Mouse (Mus musculus) hindbrain, embryonic 16.5 days (tissue): ENCODE measurements around the gene Adamts8. TPM values are rescaled to one million over a fixed set of nuclear protein-coding genes. Genes with fewer than 3 reads are reported as not detected.

ENCODE experiments used
- ATAC-seq: fragments of 200-750 bp; cut with Nextera tagmentation; 2 replicates; pipeline ENCODE4 v1.8.0; 2017; ENCODE audit warnings: moderate TSS enrichment, moderate library complexity
- H3K27ac ChIP-seq: fragments of 300-500 bp; sonication (generic); 2 replicates; pipeline ENCODE4 v1.5.1; 2014; ENCODE audit warnings: low read depth, mild to moderate bottlenecking, control low read depth, low read length, moderate library complexity
- H3K27me3 ChIP-seq: fragments of 300-500 bp; sonication (generic); replicated peaks from 2 replicates; pipeline ENCODE4 v1.6.1; 2014; ENCODE audit warnings: low read length; ENCODE audit not compliant: control insufficient read depth, insufficient read depth
- H3K36me3 ChIP-seq: fragments of 300-500 bp; sonication (generic); 2 replicates; pipeline ENCODE4 v1.6.1; 2014; ENCODE audit warnings: mild to moderate bottlenecking, low read length, moderate library complexity, mixed read lengths; ENCODE audit not compliant: control insufficient read depth, insufficient read depth
- H3K4me1 ChIP-seq: fragments of 300-500 bp; sonication (generic); 2 replicates; pipeline ENCODE4 v1.6.1; 2014; ENCODE audit warnings: low read depth, low read length; ENCODE audit not compliant: control insufficient read depth, insufficient read depth
- H3K4me2 ChIP-seq: fragments of 300-500 bp; sonication (generic); 2 replicates; pipeline ENCODE4 v1.6.1; 2014; ENCODE audit warnings: mild to moderate bottlenecking, low read length, control low read depth, moderate library complexity
- H3K4me3 ChIP-seq: fragments of 300-500 bp; sonication (generic); 2 replicates; pipeline ENCODE4 v1.5.1; 2014; ENCODE audit warnings: mild to moderate bottlenecking, low read length, control low read depth, moderate library complexity
- H3K9ac ChIP-seq: fragments of 300-500 bp; sonication (generic); 2 replicates; pipeline ENCODE4 v1.6.1; 2014; ENCODE audit warnings: low read depth, mild to moderate bottlenecking, control low read depth, low read length, moderate library complexity
- H3K9me3 ChIP-seq: fragments of 300-500 bp; sonication (generic); 2 replicates; pipeline ENCODE4 v1.6.1; 2014; ENCODE audit warnings: mild to moderate bottlenecking, low read length, moderate library complexity; ENCODE audit not compliant: control insufficient read depth
- WGBS: fragments of 180-500 bp; shearing (Covaris S2); extraction: QIAGEN DNeasy Blood & Tissue Kit; methylation state at CpG from one replicate; pipeline ENCODE4 v1.1.7; 2014; 5-methylcytosine and 5-hydroxymethylcytosine counted together
- polyA plus RNA-seq: library from polyadenylated mRNA; unstranded; fragments of >200 nt; fragmentation: Nextera tagmentation; extraction: Ambion mirVana; gene quantifications from 2 replicates; pipeline ENCODE4 v1.2.1, GENCODE M21; 2015

Adamts8 gene
- polyA plus RNA-seq, 1 experiment from 2014 or later, result 1.8 TPM

GRCm38 (mm10) chr9:31013415-31013814, 71.1 kb downstream of the Adamts8 start:
- 87% methylated on average over 4 of the region's 4 CpGs for WGBS
- H3K4me2 ChIP-seq, result no peak overlapping the region
- no peak overlapping the region for H3K4me3 ChIP-seq
- H3K27ac ChIP-seq, result no peak overlapping the region
- H3K27me3 ChIP-seq, result no peaks in the 10 kb centered on the region
- H3K9ac ChIP-seq, result no peak overlapping the region
- no peaks in the 10 kb centered on the region for H3K9me3 ChIP-seq
- no peaks in the 10 kb centered on the region for H3K36me3 ChIP-seq
- ATAC-seq, result no peak
- H3K4me1 ChIP-seq, result no peaks in the 10 kb centered on the region

Other genes with a start within 250 kb of the Adamts8 start
- 6.2 and 7.6 TPM in 2 replicates for gene Adamts15, start 20.1 kb upstream of the Adamts8 start, polyA plus RNA-seq
- gene Zbtb44, start 88.1 kb downstream of the Adamts8 start, polyA plus RNA-seq, result 2.9 and 3.4 TPM in 2 replicates
- 0.93 and 1.2 TPM in 2 replicates for gene St14, start 189.3 kb downstream of the Adamts8 start, polyA plus RNA-seq